Mouse (Mus musculus) mouse embryonic stem cell (cell line): ENCODE measurements around the gene Pard3b.

Experiments
- in situ Hi-C, 2 experiments: fragments of 300-500 bp; cut with MboI; formaldehyde crosslinking; loops; 1 replicate in 1 of 2; 3 replicates in 1 of 2; pipeline ENCODE4 v1.14.3; 2019 to 2020; ENCODE audit warnings: low sequenced_read_pairs in 2 of 2, low pct_unique_long_range_greater_than_20kb in 1 of 2, mixed read lengths in 1 of 2; ENCODE audit not compliant: unreplicated experiment in 1 of 2

Gene Pard3b

DNA sequence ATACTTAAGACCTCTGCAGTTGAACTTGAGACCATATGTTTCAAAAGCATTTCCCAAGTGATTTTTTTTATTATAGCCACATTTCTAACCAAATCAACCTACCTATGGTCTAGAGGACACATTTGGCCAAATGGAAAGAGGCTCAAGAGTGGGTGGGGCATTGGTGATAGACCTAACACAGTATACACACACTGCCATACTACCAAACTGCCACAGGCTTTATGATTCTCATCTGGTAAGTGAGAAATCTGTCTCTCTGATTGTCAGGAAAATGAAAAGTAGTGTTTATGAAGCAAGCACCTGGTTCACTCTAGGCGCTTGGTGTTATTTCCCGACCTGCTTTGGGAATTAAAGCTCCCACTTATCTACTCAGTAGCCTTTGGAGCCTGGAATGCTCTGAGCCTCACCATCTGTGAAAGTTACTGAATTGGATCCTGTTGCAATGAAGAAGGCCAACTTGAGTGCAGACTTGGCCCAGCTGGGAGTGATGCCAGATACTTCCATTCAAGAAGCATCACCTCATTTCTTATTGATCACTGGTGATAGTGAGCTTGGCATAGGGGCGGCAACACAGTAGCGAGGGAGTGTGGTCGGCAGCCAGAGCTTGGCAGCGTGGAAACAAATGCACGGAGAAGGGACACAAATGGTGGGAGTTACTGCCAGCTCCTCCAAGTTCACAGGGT, 810.7 kb downstream of the Pard3b start:
- in situ Hi-C loops = no loop called here

DNA sequence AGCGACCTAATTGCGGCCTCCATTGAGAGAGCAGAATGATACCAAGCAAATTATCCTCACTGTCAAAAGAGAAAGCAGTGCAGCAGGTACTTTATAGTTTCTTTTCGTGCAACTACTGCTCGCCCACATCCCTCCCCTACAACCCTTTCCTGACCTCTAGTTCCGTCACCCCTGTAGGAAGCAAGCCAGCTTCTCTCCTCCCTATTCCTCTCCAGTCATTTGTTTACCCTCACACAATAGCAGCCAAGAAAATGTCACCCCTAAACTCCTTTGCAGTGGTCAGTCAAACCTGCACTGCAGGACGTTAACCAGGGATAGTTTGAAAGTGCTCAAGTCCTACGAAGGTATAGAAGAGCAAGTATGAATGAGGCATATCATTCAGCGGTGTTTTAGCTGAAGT, 826.9 kb downstream of the Pard3b start:
- in situ Hi-C loops = no loop called here

DNA sequence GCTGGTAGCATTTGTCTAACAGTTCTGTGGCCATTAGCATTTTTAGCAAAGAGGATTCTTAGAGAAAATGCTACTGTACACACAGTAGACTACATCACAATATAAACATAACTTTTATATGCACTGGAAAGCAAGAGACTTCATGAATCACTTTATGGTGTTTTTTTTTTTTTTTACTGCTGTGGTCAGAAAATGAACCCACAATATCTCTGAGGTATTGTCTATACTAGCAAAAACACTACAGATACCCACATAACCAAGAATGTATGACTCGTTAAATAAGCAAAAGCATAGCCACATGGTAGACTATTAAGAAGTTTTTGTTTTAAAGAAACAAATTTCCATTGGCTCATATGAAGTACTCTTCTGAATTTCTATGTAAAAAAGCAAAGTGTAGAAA, 827.9 kb downstream of the Pard3b start:
- in situ Hi-C loops = no loop called here

DNA sequence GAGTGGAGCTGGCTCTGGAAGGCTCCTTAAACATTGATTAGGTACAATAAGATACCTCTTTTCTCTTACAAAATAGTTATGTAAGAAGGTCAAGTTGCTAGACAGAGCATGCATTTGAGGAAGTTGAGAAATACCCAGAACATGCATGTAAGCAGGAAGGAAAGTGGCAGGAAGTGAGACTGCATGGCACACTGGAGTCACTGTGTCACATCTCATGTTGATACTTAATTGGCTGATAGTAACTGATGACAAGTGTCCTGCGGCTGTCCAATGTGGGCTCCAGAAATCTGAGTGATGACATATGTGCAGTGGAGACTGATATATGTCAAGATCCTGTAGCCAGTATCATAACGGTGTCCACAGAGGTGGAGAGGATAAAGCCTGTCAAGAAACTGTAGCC, 844.4 kb downstream of the Pard3b start:
- in situ Hi-C loops = no loop called here

DNA sequence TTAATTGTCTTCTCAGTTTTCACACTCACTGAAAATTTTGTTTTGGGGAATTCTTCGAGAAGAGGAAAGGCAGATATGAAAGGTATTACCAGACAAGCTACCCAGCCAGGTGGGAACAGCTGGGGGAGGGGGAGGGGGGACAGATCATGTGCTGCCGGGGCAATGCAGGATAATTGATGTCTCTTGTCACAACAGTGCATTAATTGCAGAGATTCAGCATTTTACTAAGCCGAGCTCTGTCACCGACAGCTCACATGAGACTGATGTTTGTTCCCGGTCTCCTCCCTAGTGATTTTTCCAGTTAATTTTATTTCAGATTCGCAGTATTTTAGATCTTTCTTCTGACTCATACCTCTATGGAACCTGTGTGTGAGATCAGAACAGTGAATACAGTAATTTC, 850.2 kb downstream of the Pard3b start:
- in situ Hi-C loops = no loop called here

DNA sequence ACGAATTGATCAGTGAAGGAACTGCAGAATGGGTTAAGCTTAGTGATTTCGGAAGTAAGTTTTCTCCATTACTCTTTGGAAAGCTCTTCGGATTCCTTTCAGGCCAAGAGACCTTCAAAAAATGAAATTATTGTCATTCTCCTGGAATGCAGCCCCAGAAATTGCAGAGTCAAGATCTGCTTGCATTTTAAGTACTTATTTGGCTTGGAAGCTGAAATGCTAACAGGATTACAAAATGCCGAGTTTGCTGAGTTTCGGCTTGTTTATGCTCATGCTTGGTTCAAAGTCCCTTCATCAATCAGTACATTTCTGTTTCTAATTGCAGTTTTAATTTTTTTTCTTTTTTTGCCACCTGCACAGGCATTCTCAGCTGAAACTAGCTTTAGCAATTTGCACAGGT, 860.5 kb downstream of the Pard3b start:
- in situ Hi-C loops = no loop called here

DNA sequence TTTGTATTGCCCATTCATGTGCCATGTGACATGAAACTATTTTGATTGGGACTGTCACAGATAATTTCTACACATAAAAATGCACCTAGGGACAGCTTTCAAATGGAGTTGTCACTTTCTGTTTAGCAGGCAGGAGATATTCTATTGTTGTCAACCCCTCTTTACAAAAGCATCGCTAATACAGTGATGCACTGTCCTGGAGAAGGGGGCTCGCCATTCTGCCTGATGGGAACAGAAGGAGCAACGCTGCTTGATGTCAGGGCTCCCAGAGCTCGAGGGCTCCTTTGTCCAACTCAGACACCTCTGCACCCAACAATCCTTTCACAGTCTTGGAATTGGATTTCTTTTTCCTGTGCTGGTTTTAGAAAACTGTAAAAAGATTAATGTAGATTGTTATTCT, 871.9 kb downstream of the Pard3b start:
- in situ Hi-C loops = no loop called here

DNA sequence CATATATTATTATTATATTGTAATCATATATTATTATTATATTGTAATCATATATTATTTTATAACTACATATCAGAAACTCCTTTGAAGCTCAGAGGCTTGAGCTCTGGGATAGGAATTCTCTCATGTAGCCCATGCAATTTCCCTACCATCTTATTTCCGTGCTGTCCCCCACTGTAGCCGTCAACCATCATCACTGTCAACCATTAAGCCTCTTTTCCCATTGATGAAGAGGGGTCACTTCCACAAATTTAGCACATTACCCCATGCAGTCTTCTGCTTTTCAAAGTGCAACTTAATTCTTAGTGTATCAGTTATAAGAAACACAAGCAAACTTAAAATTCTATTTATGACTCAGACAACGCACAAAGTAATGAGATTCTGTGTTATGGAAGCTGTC, 873.1 kb downstream of the Pard3b start:
- in situ Hi-C loops = no loop called here

DNA sequence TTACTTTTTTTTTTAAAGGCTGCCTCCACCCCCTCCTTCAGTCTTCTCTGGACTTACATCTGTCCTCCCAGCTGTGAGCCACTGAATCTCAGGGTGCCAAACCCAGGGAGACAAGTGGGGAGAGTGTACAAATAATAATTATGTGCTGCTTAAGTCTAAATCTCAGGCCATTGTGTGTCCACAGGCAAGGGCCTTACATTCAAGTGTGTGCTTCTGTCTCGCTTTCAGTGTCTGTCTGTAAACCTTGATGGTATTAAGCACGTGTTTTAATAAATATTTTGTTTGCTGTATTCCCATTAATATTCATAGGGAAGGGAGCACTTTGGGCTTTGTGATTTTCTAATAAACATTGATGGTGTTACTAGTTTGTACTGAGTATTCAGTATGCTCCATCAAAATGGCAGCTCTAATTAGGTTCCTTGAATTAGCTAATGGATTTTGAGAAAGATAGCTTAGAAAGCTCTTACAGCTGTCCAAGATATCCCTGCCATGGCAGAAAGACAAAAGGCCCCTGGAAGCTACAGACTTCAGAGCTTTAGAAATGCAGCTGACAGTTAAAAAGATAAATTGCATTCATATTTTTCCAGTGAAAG, 880.1 kb downstream of the Pard3b start:
- in situ Hi-C loops = no loop called here

DNA sequence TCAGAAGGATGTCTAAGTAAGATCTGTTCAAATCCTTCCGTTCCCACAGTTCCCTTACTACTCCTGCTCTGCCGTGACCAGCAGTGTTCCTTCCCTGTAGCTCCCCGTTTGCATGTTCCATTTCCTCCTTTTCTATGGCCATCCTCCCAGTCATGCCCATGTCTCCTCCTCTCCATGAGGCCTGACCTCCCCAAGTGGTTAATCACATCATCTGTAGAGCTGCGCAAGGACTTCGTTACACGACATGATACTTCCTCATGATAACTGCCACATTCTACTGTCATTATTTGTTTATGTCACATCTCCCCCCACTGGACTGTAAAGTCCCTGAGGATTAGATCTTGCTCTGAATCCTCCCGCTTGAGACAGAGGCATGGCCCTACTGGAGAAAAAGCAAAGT, 882.7 kb downstream of the Pard3b start:
- in situ Hi-C loops = no loop called here

DNA sequence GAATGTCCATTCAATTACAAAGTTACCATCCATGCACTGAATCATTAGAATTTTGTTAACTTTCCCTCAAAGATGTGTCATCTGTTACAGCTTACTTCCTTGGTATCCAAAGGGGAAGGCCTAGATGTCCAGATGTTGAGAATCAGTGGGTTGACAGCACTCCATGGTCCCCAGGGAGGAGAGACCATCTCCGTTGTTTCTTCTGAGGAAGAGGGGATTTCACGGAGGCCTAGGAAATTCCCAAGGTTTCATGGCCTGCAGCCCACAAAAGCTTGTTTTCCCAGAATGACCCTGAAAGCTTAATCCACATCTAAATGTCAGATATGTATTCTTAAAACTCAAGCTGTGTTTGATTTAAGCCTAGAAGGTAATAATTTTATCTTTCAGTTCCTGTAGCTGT, 884.1 kb downstream of the Pard3b start:
- in situ Hi-C loops = no loop called here

DNA sequence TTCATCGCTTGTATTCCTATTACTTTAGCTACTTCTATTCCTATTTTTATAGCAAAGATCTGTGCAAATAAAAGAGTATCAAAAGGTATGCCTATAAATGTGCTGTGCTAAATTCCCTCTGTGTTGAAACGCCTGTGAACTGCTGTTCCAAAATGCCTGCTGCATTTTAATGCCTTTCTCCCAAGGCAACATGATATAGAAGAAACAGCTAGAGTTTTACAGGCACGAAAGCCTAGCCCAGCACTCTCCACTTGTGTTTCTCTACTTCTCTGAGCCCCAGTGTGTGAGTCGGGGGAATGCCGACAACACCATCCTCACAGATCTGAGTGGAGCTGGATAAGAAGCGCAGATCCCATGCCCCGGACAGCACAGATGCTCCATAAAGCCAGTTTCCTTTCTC, 889.2 kb downstream of the Pard3b start:
- in situ Hi-C loops = no loop called here

DNA sequence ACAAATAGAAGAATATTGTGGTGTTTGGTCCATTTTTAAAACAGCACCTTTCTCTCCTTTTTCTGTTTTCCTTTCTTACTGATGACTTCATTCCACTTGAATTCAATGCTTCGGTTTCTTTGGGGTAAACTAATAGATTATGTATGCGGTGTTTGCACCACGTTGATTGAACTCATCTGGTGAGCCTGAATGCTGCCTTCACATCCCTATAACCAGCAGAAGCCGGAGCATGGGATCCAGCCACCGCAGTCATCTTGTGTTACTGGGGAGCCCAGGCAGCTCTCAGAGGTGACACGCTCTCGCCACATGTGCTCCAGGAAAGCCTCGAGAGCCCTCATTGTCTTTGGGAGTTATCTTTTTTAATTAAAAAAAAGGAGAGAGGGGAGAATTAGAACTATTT, 891.3 kb downstream of the Pard3b start:
- in situ Hi-C loops = no loop called here

DNA sequence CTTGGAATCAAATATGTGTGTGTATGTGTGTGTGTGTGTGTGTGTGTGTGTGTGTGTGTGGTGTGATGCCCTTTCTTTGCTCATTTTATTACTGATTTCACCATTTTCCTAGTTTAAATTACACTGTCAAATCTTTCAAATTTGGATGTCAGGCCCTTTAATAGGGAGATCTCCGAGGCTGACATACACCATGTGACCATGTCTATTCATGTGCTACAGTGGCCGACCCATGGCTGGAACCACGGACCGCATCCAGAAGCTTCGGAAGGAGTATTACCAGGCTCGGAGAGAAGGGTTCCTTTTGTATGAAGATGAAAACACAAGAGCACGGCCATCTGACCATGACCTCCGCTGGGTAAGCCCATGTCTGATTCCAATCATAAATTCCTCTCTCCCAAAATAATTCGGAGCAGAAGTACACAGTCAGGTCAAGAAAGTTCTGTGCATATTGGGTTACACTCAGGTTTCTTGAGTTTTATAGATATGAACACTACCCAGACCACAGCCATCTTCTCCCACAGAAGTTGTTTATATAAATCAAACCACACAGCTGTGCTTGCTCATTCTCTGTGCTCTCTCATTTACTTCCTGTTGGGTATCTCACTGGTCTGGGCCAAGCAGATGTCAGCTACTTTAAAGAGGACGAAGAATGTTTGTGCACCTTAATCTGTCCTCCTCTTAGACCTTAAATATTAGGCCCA, 894.0 kb downstream of the Pard3b start:
- in situ Hi-C loops = no loop called here

DNA sequence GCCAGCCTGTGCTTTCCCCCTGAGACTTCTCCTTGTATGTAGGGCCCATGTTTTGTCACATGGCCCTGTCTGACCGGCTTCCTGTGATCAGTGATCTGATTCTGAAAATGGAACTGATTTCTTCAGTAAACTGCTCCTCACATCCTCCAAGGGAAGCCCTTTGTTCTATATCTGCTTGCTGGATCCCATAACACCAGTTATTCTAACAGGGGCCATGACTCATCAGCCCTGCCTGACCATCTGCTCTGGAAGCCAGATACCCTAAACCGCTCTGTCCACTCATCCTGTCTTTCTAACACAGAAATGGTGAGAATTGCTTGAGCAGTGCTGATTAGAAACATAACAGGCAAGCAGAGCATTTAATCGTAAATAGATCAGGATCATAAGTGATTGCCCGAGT, 910.3 kb downstream of the Pard3b start:
- in situ Hi-C loops = no loop called here

DNA sequence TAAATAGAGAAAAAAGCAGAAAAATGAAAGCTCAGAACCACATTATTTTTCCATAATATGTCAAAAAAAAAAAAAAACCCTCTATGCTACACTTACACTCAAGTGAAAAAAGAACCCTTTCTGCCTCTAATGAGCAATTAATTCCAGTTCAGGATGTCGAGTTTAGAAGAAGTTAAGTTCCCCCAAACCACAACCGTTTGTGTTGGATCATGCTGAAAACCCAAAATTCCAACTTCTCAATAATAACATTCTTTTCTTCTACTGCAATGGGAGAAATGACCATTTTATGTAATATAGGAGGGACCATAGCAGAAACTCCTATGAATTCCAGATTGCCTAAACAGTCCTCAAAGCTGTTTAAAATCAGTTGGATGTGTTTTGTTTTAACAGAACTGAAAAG, 911.9 kb downstream of the Pard3b start:
- in situ Hi-C loops = no loop called here

DNA sequence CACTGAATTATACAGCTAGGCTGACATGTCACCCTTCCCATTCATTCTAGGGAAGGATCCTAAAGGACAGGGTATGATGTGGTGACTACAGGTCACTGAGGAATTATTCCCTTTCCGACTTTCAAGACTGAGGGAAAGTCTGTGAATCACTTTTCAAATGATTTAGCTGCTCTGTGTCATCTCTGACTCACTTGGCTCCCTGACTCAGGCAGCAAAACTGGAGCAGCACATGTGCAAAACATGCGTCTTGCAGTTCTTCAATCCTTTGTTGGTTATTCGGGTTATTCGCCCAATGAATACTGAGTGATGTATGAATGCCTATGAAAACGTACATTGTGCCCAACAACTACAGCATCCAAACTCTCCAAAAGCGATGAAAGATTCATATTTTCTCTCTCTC, 912.9 kb downstream of the Pard3b start:
- in situ Hi-C loops = no loop called here

DNA sequence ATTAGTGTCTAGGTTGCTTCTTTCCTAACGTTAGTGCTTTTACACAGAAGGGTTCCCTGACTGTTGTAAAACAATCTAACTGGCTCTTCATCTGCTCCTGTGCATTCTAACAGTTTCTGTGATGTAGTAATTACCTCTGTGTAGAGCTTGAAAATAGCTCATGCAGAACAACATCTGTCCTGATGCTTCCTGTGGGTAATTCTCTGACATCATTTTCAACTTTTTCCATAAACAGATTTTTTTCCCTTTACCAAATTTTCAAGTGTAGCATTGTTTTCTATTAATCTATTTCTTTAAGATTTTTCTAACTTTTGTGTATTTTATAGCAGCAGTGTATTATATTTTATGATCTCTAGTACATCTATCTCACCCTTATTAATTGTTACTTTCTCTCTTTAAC, 917.2 kb downstream of the Pard3b start:
- in situ Hi-C loops = no loop called here

DNA sequence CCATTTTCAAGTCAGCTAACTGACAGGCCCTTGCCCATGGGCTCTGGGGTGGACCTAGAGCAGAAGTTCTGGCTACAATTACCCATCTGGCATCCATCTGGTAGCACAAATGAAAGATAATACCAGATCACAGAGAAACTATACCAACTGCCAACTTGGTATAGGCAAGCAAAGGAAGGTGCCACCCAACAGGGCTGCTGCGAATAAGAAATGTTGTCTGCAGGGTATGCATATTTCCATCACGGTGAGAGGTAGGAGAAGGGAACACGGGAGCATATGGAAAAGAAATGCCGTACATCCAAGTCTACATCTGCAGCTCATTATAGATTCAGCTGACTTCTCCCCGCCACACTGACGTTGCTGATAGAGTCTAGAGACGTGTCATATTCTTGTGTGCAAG, 924.4 kb downstream of the Pard3b start:
- in situ Hi-C loops = no loop called here
